In genomic region chr16:3959261-3959660, GRCm38 (mm10) we compare ENCODE assay signal across 13 mouse cellular contexts. TPM values are rescaled to one million over a fixed set of nuclear protein-coding genes. Genes with fewer than 3 reads are reported as not detected.
DNase-seq lines count a peak whose midpoint lies in the region; ATAC-seq and TF ChIP-seq lines count a peak whose summit lies in the region.
"Had no signal": no experiment of that assay in that cellular context is flagged by ENCODE, and none has a peak within 500 bp of the region (broad histone marks: within the 10 kb centered on the region; RNA-seq: fewer than 3 reads in every experiment).

No protein-coding gene starts in this region.

- no peaks in the 10 kb centered on the region for H3K36me3 ChIP-seq in midbrain, embryonic 15.5 days (replicated peaks)
- H3K36me3 ChIP-seq: embryonic facial prominence, embryonic 15.5 days; hindbrain, embryonic 15.5 days had no signal

- no peak overlapping the region for H3K9ac ChIP-seq in midbrain, embryonic 15.5 days
- H3K9ac ChIP-seq: embryonic facial prominence, embryonic 15.5 days; hindbrain, embryonic 15.5 days had no signal

- ATAC-seq in midbrain, embryonic 15.5 days (replicated peaks): no peak

- H3K4me2 ChIP-seq in midbrain, embryonic 15.5 days: no peak overlapping the region
- H3K4me2 ChIP-seq: embryonic facial prominence, embryonic 15.5 days; hindbrain, embryonic 15.5 days; liver, embryonic 11.5 days had no signal

- peak; percentile 39 for DNase-seq in adrenal gland, postnatal 14 days
- DNase-seq in adrenal gland, adult 18-20 months (ENCODE audit: low spot score in 2 of 2): no peak
- DNase-seq in lung, postnatal 10 days: peak; percentile 50
- no peak for DNase-seq in lung, adult 2 months
- DNase-seq in cerebellum, postnatal 36 days: peak; percentile 57 to 59
- DNase-seq in ovary, postnatal 10 days (ENCODE audit: low spot score): no peak
- no peak for DNase-seq in layer of hippocampus, adult 9-10 months (ENCODE audit: low spot score)
- DNase-seq: kidney, adult 9 months had no signal

- H3K4me1 ChIP-seq in lung, adult 2 months (ENCODE audit: control insufficient read depth, insufficient read depth, low read length): no peaks in the 10 kb centered on the region
- H3K4me1 ChIP-seq in midbrain, embryonic 15.5 days: no peaks in the 10 kb centered on the region
- H3K4me1 ChIP-seq: embryonic facial prominence, embryonic 15.5 days; hindbrain, embryonic 15.5 days had no signal

- no peak overlapping the region for H3K4me3 ChIP-seq in lung, adult 2 months (replicated peaks; ENCODE audit: extremely low read depth, low read depth, low read length)
- H3K4me3 ChIP-seq in midbrain, embryonic 15.5 days: no peak overlapping the region
- H3K4me3 ChIP-seq: embryonic facial prominence, embryonic 15.5 days; hindbrain, embryonic 15.5 days; layer of hippocampus, adult 2 months had no signal

- H3K27me3 ChIP-seq in midbrain, embryonic 15.5 days (replicated peaks): no peaks in the 10 kb centered on the region
- H3K27me3 ChIP-seq: embryonic facial prominence, embryonic 15.5 days; hindbrain, embryonic 15.5 days had no signal

- WGBS in lung, adult 2 months: 51% methylated on average over 2 of the region's 2 CpGs
- 77% methylated on average over 2 of the region's 2 CpGs for WGBS in midbrain, embryonic 15.5 days

- no peak for TF ChIP-seq POLR2A in lung, adult 2 months (IDR thresholded peaks at IDR 0.05; ENCODE audit: borderline replicate concordance, extremely low read depth, low read depth, low read length)

- H3K9me3 ChIP-seq in midbrain, embryonic 15.5 days: no peaks in the 10 kb centered on the region
- H3K9me3 ChIP-seq: embryonic facial prominence, embryonic 15.5 days; hindbrain, embryonic 15.5 days had no signal

- no peak for TF ChIP-seq CTCF in lung, adult 2 months (IDR thresholded peaks at IDR 0.05; ENCODE audit: insufficient read depth, low read length)

- no peak overlapping the region for H3K27ac ChIP-seq in midbrain, embryonic 15.5 days
- H3K27ac ChIP-seq: embryonic facial prominence, embryonic 15.5 days; hindbrain, embryonic 15.5 days; layer of hippocampus, adult 2 months had no signal

RNA-seq across cellular contexts. Expression of gene Nlrc3, which starts 17.2 kb away (rescaled TPM):
- total RNA-seq in adrenal gland, postnatal 14 days (2021): 2.6 and 5.8 TPM in 2 replicates
- total RNA-seq in adrenal gland, adult 18-20 months (2021): 1 to 10 TPM; 2.4 to 2.6 TPM
- 5.9 and 6.3 TPM in 2 replicates for polyA plus RNA-seq in lung, adult 2 months (2012; rRNA removed)
- 1.0 TPM in 2 replicates for polyA plus RNA-seq in midbrain, embryonic 15.5 days (2015; fragmentation: Nextera tagmentation; extraction: Ambion mirVana)

RNA-seq across cellular contexts. Expression of gene Slx4, which starts 44.3 kb away (rescaled TPM):
- total RNA-seq in adrenal gland, postnatal 14 days (2021): 22.2 and 27.8 TPM in 2 replicates
- 10 to 100 TPM; 21.7 to 36.3 TPM for total RNA-seq in adrenal gland, adult 18-20 months (2021)
- polyA plus RNA-seq in lung, adult 2 months (2012; rRNA removed): 16.3 and 17.2 TPM in 2 replicates
- 30.7 and 33.9 TPM in 2 replicates for polyA plus RNA-seq in midbrain, embryonic 15.5 days (2015; fragmentation: Nextera tagmentation; extraction: Ambion mirVana)

RNA-seq across cellular contexts. Expression of gene Cluap1, which starts 50.7 kb away (rescaled TPM):
- 15.6 and 18.3 TPM in 2 replicates for total RNA-seq in adrenal gland, postnatal 14 days (2021)
- total RNA-seq in adrenal gland, adult 18-20 months (2021): 10 to 100 TPM; 12.0 to 16.4 TPM
- polyA plus RNA-seq in lung, adult 2 months (2012; rRNA removed): 5.7 and 6.3 TPM in 2 replicates
- 37.1 and 39.5 TPM in 2 replicates for polyA plus RNA-seq in midbrain, embryonic 15.5 days (2015; fragmentation: Nextera tagmentation; extraction: Ambion mirVana)

RNA-seq across cellular contexts. Expression of gene 1700037C18Rik, which starts 50.8 kb away (rescaled TPM):
- total RNA-seq in adrenal gland, postnatal 14 days (2021): 3.0 and 3.3 TPM in 2 replicates
- 1 to 10 TPM; 3.7 to 3.8 TPM for total RNA-seq in adrenal gland, adult 18-20 months (2021)
- polyA plus RNA-seq in lung, adult 2 months (2012; rRNA removed): 14.9 TPM in 2 replicates
- 13.6 and 15.0 TPM in 2 replicates for polyA plus RNA-seq in midbrain, embryonic 15.5 days (2015; fragmentation: Nextera tagmentation; extraction: Ambion mirVana)

Comparison
In these comparisons a context has a peak if more than half of its experiments do, and no peak if none do; other contexts are left out.
1. DNase-seq: peak in adrenal gland, postnatal 14 days (single experiment), lung, postnatal 10 days (single experiment) and cerebellum, postnatal 36 days (2 of 2); none in adrenal gland, adult 18-20 months (0 of 2), lung, adult 2 months (single experiment), ovary, postnatal 10 days (single experiment) and layer of hippocampus, adult 9-10 months (single experiment).